Mouse (Mus musculus) thymus, postnatal 14 days (tissue): Measurements from ENCODE around the gene Pofut1.

Experiments
- DNase-seq: peaks from one replicate; pipeline ENCODE4 v3.0.0; 2021

Pofut1 gene

GRCm38 (mm10) chr2:153241250-153242014 lies at the start of gene Pofut1, which contains the start of gene Plagl2:
Gene Pofut1 (plus strand): TSS chr2:153241533.
Gene Plagl2 (minus strand): TSS chr2:153241426.
- peak; percentile 96 for DNase-seq

GRCm38 (mm10) chr2:153194255-153194654 lies 47.1 kb upstream of the Pofut1 start:
- DNase-seq: no peak

GRCm38 (mm10) chr2:153198485-153198884 lies 42.8 kb upstream of the Pofut1 start:
- no peak for DNase-seq

- no peak for DNase-seq
These were observed 42.2 kb upstream of the Pofut1 start for GRCm38 (mm10) chr2:153199114-153199513.

GRCm38 (mm10) chr2:153202766-153203165 lies 38.6 kb upstream of the Pofut1 start:
- no peak for DNase-seq

GRCm38 (mm10) chr2:153208149-153208548 lies 33.2 kb upstream of the Pofut1 start:
- no peak for DNase-seq

GRCm38 (mm10) chr2:153209286-153209685 lies 32.0 kb upstream of the Pofut1 start:
- DNase-seq: no peak

- DNase-seq: peak; percentile 34
These were observed 29.9 kb upstream of the Pofut1 start for GRCm38 (mm10) chr2:153211451-153211850.

GRCm38 (mm10) chr2:153213351-153213750 lies 28.0 kb upstream of the Pofut1 start:
- DNase-seq: no peak

GRCm38 (mm10) chr2:153214771-153215259 lies 26.5 kb upstream of the Pofut1 start:
- DNase-seq: peak; percentile 37

GRCm38 (mm10) chr2:153215421-153215820 lies 25.9 kb upstream of the Pofut1 start:
- no peak for DNase-seq

- no peak for DNase-seq
These were observed 23.4 kb upstream of the Pofut1 start for GRCm38 (mm10) chr2:153217826-153218340.

GRCm38 (mm10) chr2:153218516-153218915 lies 22.8 kb upstream of the Pofut1 start:
- no peak for DNase-seq

GRCm38 (mm10) chr2:153221620-153222019 lies 19.7 kb upstream of the Pofut1 start:
- no peak for DNase-seq

GRCm38 (mm10) chr2:153222130-153222529 lies 19.2 kb upstream of the Pofut1 start:
- DNase-seq: no peak

- DNase-seq: no peak
These were observed 18.8 kb upstream of the Pofut1 start for GRCm38 (mm10) chr2:153222566-153222965.

GRCm38 (mm10) chr2:153224946-153225594 lies 16.3 kb upstream of the Pofut1 start, which contains the start of gene Tspyl3:
Gene Tspyl3 (minus strand): TSS chr2:153225441.
- peak; percentile 85 for DNase-seq

GRCm38 (mm10) chr2:153225595-153225953 lies 15.8 kb upstream of the Pofut1 start:
- DNase-seq: no peak

GRCm38 (mm10) chr2:153227959-153228358 lies 13.4 kb upstream of the Pofut1 start:
- no peak for DNase-seq

GRCm38 (mm10) chr2:153228523-153228922 lies 12.8 kb upstream of the Pofut1 start:
- no peak for DNase-seq

GRCm38 (mm10) chr2:153237193-153237592 lies 4.1 kb upstream of the Pofut1 start:
- no peak for DNase-seq

GRCm38 (mm10) chr2:153237891-153238290 lies 3.4 kb upstream of the Pofut1 start:
- DNase-seq: no peak

GRCm38 (mm10) chr2:153238406-153238805 lies 2.9 kb upstream of the Pofut1 start:
- DNase-seq: no peak
